Comparison of ENCODE assay signal across 12 mouse cellular contexts in genomic region chr9:57417341-57417740, GRCm38 (mm10). TPM values are rescaled to one million over a fixed set of nuclear protein-coding genes. Genes with fewer than 3 reads are reported as not detected.
DNase-seq lines count a peak whose midpoint lies in the region; ATAC-seq lines count a peak whose summit lies in the region.
"Had no signal": no experiment of that assay in that cellular context is flagged by ENCODE, and none has a peak within 500 bp of the region (broad histone marks: within the 10 kb centered on the region; RNA-seq: fewer than 3 reads in every experiment).

No protein-coding gene starts in this region.

- ATAC-seq in megakaryocyte, adult 5-6 weeks (ENCODE audit: poor library complexity, severe bottlenecking) = no peak
- peak; percentile 15; the same call in 1 of the 2 replicates for ATAC-seq in megakaryocyte progenitor cell, adult 5-6 weeks (replicated peaks; ENCODE audit: poor library complexity)

- peak overlapping the region; percentile 77 for H3K4me3 ChIP-seq in megakaryocyte, embryonic 14.5 days (replicated peaks)
- H3K4me3 ChIP-seq: myocyte had no signal

- peak; percentile 32 for DNase-seq in adrenal gland, postnatal 10 days
- no peak for DNase-seq in adrenal gland, postnatal 4 days (ENCODE audit: low spot score in 2 of 2)
- peak; percentile 87 to 90 for DNase-seq in cerebellum, postnatal 25 days
- no peak for DNase-seq in kidney, adult 18-20 months
- DNase-seq in liver = no peak
- DNase-seq: kidney, postnatal 14 days; thymus, adult 2 months had no signal

- peaks cover 92% of the 10 kb centered on the region for H3K4me1 ChIP-seq in megakaryocyte, embryonic 14.5 days

- H3K27me3 ChIP-seq in megakaryocyte, embryonic 14.5 days (replicated peaks) = no peaks in the 10 kb centered on the region

- H3K36me3 ChIP-seq in megakaryocyte, embryonic 14.5 days (replicated peaks; ENCODE audit: low read length) = peaks cover 83% of the 10 kb centered on the region

- H3K9me3 ChIP-seq in megakaryocyte, embryonic 14.5 days = no peaks in the 10 kb centered on the region

RNA-seq across cellular contexts. Expression of gene Ppcdc, which starts 22.6 kb away (rescaled TPM):
- total RNA-seq in adrenal gland, postnatal 10 days (2021) = 10 to 100 TPM; 13.9 to 21.9 TPM
- 10 to 100 TPM; 22.4 to 25.1 TPM for total RNA-seq in adrenal gland, postnatal 4 days (2021)
- 20.9 and 74.6 TPM in 2 replicates for polyA plus RNA-seq in megakaryocyte, embryonic 14.5 days (2012; ENCODE audit: insufficient read depth, low replicate concordance)
- total RNA-seq in megakaryocyte, adult 5-6 weeks (2015) = 15.6 and 19.2 TPM in 2 replicates
- total RNA-seq in megakaryocyte, adult 5-6 weeks (2017) = 14.5 and 19.2 TPM in 2 replicates
- 13.4 and 15.4 TPM in 2 replicates for total RNA-seq in megakaryocyte progenitor cell, adult 5-6 weeks (2015)
- total RNA-seq in megakaryocyte progenitor cell, adult 5-6 weeks (2017) = 15.9 and 19.1 TPM in 2 replicates

RNA-seq across cellular contexts. Expression of gene Scamp5, which starts 50.5 kb away (rescaled TPM):
- total RNA-seq in adrenal gland, postnatal 10 days (2021) = 10 to 100 TPM; 15.2 to 19.9 TPM
- 10 to 100 TPM; 27.7 to 29.8 TPM for total RNA-seq in adrenal gland, postnatal 4 days (2021)
- polyA plus RNA-seq in megakaryocyte, embryonic 14.5 days (2012; ENCODE audit: insufficient read depth, low replicate concordance) = 14.1 and 30.9 TPM in 2 replicates
- total RNA-seq in megakaryocyte, adult 5-6 weeks (2015) = 0.30 and 0.33 TPM in 2 replicates
- total RNA-seq in megakaryocyte, adult 5-6 weeks (2017) = 0.04 and 0.28 TPM in 2 replicates
- 0.77 and 1.9 TPM in 2 replicates for total RNA-seq in megakaryocyte progenitor cell, adult 5-6 weeks (2015)
- 1.1 and 1.8 TPM in 2 replicates for total RNA-seq in megakaryocyte progenitor cell, adult 5-6 weeks (2017)
- total RNA-seq: megakaryocyte-erythroid progenitor cell, adult 5-6 weeks had no signal

Comparison
In these comparisons a context has a peak if more than half of its experiments do, and no peak if none do; other contexts are left out.
1. DNase-seq: peak in adrenal gland, postnatal 10 days (single experiment) and cerebellum, postnatal 25 days (2 of 2); none in adrenal gland, postnatal 4 days (0 of 2), kidney, adult 18-20 months (single experiment) and liver (single experiment).
2. RNA of gene Scamp5, which starts 50.5 kb away (total RNA-seq): 27.7 to 29.8 TPM in adrenal gland, postnatal 4 days and 15.2 to 19.9 TPM in adrenal gland, postnatal 10 days; 0.77 to 1.9 TPM in megakaryocyte progenitor cell, adult 5-6 weeks and 0.04 to 0.33 TPM in megakaryocyte, adult 5-6 weeks; every median in the first group is over 4 times any median in the second.